Mouse (Mus musculus): Measurements from ENCODE around the gene Leo1.
A peak's percentile ranks its signal among the peaks of the same experiment; 100 is the strongest.

Leo1 gene

DNA sequence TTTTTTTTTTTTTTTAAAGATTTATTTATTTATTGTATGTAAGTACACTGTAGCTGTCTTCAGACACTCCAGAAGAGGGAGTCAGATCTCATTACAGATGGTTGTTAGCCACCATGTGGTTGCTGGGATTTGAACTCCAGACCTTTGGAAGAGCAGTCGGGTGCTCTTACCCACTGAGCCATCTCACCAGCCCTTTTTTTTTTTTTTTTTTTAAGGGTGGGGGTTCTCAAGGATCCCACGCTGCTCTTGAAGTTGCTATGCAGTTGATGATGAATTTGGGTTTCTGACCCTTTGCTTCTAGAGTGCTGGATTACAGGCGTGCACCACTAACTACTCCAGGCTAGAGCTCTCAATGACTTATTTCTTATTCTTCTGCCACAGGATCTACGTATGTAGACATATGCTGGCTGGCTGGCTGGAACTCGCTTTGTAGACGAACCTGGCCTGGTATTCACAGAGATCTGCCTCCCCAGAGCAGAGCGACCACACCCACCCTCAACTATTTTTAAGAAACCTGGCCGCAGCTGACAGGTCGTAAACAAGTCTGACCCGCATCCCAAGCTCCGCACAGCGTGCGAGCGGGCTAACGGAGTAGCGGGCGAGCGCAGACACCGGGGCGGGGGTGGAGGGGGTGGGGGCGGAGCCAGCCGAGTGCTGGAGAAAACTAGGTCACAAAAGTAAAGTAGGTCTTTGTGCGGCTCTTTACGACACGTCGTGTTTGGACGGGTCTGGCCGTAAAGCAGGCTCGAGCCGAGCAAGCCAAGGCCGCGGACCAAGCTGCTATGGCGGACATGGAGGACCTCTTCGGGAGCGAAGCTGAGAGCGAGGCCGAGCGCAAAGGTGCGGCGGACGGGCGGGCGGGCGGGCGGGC lies at the start of gene Leo1:
TSS of gene Leo1 (plus strand) at position 729 of the 871 bp plus-strand sequence.
- peak; percentile 94 for DNase-seq (ENCODE audit: low spot score)

DNA sequence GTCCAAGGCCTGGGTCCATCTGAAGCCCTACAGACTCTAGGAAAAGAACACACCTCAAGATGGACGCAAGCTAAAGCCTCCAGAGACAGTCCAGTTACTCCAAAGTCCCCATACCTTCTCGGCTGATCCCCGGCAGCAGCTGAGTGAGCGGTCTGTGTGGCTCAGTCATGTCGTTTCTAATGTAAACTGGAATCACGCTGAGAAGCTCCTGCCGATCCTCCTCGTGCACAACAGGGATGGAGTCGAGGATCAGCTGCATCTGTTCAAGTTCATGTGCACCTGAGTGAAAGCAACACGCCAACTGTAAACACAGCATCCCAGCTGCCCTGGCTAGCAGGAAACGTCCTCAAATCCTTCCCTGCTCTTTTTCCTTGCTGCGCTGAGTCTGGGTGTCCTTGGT lies 48.1 kb upstream of the Leo1 start:
- no peak for DNase-seq (ENCODE audit: low spot score)

DNA sequence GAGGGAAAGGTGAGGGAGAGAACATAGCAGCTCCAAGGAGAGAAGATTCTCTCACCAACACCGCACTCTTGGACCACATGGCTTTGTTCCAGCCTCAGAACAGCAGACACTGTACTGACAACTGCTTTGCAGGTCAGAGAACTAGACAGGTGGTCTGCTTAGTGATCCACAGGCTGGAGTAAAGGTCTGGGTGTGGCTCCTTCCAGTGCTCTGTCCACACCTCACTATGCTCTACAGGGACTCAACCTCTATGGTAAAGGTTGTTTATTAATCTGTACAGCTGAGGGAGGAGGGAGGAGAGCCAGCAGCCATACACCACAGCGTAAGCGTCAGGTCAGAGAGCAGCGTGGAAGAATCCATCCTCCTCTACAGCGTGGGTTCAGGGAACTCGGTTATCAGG lies 45.4 kb upstream of the Leo1 start:
- DNase-seq (ENCODE audit: low spot score) = no peak

DNA sequence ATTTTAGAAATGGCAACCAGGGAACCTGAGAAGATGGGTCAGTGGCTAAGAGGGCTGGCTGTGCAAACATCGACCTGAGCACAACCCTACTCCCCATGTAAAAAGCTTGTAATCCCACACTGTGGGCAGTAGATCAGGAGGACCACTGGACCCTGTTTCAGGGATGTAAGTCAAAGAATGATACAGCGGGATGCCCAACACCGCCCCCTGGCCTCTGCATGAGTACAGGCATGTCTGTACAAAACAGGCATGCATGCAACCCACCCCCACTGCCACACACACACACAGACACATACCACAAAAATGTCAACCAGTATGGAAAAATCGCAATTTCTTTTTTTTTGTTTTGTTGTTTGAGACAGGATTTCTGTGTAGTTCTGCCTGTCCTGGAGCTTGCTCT lies 42.3 kb upstream of the Leo1 start:
- DNase-seq (ENCODE audit: low spot score) = no peak

DNA sequence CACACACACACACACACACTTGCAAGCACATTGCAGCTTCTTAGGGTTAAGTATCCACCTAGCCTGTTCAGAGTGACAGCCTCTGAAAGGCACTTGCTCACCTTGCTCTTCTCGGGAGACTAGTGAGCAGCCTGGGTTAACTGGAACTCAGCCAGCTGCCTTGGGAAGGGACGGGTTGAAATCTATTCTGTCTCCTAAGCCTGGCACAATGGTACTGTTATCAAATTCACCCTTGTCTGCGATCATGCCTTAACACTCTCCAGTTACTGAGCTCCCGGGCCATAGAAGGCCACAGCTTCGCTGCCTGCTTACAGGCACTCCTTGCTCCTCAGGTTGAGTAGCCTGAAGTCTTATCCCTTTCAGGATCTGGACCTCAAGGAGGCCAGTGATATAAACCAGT lies 40.7 kb upstream of the Leo1 start:
- DNase-seq (ENCODE audit: low spot score) = no peak

DNA sequence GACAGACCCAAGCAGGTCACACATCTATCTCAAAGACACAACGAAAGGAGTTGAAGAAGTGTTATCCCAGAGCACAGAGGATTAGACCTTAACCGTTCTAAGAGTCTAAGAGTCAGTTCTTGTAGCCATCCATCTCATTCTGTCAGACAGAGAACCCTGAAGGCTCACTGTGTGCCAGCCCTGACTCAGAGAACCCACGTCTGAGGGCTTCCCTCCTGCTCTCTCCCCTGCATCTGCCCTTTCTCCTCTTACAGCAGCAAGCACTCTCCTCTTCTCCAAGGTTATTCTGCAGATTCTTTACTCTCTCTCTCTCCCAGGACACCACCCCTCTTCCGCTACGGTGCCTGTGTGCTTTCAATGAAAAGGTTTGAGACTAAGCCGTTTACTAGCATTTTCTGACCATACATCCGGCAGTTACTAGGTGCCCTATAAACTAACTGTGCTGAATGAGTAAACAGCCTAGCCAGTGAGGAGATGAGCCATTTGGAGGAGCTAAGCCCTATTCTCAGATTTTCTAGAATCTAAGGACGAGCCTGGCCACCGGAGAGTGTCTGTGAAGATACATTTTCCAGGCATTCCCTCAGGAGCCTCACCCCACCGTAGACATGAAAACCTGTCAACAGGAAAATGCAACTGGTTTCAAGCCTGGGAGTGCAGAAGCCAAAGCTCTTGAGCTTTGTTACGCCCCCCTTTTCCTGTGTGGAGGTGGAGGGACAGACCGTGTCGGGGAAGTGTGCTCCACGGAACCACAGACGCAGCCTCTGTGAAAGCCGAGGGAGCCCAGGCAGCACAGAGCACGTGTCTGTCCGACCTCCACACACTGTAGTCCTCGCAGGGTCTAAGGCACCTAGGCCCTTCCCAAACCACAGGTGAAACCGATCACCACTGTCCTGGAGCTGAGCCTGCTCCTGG lies 39.5 kb upstream of the Leo1 start:
- DNase-seq (ENCODE audit: low spot score) = no peak

DNA sequence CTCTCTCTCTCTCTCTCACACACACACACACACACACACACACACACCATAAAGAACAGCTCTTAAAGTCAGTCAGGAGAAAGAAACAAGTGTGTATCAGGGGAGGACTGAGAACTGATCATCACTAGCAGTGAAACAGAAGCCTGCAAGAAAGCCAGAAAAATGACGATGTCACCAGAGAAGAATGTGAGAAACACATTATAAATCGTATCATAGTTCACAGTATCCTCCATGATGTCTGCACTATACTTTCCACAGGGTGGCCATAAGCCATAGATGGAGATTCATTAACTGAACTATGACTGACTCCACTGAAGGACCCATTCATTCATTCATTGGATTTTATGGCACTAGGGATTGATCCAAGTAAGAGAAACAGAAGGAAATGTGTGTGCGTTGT lies 37.8 kb upstream of the Leo1 start:
- no peak for DNase-seq (ENCODE audit: low spot score)

DNA sequence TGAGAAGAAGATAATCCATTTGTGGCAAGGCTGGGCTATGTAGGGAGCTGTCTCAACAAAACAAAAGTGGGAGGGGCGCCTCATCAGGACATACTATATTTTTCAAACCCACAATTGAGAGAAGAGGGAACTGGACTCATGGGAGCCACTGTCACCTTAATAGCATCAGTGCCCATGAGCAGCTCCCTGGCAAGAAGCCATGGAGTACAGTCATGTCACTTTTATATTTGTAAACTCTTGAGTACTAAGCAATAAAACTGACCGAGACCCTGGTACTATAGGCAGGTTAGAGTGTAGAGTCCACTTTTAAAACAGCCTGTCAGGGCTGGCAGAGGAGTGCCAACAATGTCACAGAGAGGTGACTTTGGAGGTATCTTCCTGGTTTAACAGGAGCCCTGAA lies 35.2 kb upstream of the Leo1 start:
- DNase-seq (ENCODE audit: low spot score) = no peak

DNA sequence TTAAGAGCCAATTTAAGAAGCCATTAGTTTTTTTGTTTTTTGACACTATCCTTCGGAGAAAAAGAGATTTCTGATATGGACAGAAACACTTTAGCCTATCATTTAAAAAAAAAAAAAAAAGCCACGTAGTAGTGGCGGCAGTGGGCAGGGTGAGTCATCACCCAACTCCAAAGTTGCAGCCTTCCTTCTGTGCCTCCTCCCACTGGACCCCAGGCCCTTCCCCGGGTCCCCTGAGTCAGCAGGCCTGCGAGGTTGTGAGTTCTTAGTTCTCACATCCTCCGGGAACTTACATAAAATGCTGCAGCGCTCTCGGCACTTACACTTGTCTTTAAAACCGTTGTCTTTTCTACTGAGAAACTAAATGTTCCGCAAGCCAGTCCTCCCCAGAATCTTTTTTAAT lies 33.5 kb upstream of the Leo1 start:
- peak; percentile 44 for DNase-seq (ENCODE audit: low spot score)

DNA sequence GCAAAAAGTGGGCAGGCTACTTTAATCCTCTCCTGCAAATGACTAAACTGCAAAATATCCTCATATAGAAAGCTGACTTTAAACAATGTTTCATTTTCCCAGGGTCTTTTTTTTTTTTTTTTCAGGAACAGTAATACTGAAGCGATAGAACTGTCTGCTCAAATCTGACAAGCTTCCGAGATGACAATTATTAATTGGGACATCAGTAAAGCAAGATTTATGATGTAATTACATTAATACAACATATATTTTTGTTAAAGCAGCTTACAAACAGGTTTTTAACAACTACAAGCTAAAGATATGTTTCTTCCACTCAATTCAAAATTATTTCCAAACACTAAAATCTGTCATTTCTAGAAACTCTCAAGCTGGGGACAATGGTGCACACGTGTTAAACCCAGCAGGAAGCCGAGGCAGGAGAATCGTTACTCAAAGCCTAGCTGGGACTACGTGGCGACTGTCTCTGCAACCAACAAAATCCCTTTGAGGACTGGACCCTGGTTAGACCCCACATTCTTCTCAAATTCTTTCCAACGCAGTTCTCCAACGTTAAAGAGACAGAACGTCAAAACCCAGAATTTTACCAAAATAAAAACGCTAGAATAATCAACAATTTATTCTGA lies 33.0 kb upstream of the Leo1 start:
- DNase-seq (ENCODE audit: low spot score) = no peak

DNA sequence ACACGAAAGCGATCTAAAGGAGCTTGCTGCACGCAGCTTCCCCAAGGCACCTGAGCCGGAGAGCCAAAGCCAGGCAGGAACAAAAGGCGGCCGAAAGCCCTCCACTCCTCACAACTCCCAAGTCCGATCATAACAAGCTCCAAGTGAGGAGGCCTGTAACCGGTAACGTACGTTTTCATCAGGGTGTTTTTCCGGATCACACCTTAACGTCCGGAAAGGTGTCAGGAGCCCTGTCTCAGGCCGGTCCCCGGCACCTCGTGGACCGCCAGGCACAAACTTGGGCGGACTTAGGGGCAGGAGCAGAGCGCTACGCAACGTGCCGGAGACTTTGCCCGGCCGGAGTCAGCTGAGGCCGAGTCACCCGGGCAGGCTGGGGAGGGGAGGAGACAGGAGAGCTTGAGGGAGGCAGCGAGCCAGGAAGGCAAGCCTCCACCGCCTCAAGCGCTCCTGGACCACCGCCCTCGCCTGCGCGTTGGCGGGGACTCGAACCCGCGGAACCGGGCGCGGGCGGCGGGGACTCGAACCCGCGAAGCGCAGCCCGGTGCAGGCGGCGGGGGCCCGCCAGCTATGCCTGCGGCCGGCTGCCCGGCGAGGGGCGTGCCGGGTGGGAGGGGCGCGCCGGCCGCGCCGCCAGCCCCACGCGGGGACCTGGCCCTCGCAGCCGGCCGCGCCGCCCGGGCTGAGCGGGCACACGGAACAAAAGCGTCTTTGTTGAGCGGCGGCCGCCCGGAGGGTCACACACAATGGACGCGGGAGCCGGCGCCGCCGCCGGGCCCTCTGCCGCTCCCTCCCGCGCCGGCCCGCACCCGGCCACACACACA lies 32.1 kb upstream of the Leo1 start:
- peak; percentile 78 for DNase-seq (ENCODE audit: low spot score)

DNA sequence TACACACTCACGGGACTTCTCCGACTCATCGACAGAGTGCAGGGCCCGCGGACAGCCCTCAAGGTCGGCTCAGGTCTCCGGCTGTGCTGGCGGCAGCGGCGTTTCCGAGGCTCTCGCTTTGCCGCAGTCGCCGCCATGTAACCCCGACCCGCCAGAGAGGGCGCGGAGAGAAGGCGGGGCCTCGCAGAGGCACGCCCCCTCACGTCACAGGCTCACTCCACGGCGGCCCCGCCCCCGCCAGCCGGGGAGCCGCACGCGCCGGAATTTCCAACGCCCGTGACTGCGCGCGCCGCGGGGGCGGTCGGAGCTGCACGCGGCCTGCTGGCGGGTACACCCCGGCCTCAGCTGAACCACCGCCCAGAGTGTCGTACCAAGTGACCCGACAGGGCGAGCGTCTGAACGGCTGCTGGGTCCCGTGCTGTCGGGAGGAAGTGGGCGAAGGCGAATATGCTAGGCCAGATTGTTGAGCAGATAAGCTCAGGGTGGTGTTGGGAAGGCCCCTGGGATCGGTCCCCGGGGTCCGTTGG lies 31.4 kb upstream of the Leo1 start, which contains the start of gene Mapk6:
TSS of gene Mapk6 (minus strand) at position 154 of the 527 bp plus-strand sequence.
- peak; percentile 97 for DNase-seq (ENCODE audit: low spot score)

DNA sequence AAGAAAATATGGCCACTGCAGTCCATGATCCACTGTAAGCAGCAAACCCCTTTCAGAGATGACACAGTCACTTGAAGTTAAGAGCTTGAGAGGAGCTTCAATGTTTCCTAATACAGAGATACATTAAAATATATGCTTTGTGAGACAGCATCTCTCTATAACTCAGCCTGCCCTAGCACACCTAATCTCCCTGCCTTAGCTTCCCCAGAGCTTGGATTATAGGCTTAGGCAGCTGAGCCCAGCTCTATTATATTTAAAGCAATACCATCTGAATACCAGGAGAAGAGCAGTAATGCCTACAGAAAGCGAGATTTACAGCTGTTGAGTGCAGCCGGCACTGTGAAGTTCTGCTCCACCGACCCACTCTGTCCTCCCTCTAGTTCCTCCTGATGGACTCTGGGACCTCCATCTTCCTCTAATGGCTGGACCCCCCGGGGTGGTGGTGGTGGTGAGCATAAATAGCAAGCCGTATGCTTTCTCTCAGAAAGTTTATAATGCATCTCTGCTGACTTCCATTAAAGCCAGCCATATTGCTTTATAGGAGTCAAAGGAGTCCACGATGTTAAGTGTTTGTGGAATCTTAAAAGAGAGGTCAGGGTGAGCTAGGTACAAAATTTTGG lies 30.3 kb upstream of the Leo1 start:
- no peak for DNase-seq (ENCODE audit: low spot score)

DNA sequence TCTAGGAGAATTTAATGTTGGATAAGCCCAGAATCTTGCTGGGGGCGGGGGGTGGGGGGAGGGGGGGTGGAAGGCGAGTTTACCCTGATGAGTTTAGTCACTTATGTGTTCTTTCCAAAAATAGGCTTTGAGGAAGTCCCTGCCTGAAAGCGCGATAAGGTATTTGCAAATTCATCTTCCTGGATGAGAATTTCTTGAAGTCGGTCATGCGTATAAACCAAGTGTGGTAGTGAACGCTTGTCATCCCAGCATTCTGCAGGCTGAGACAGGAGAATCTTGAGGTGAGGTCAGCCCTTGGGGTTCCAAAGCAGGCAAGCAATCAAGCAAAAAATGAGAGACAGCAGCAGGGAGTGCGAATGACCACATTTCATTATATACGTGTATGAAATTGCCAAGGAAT lies 29.7 kb upstream of the Leo1 start:
- DNase-seq (ENCODE audit: low spot score) = no peak

DNA sequence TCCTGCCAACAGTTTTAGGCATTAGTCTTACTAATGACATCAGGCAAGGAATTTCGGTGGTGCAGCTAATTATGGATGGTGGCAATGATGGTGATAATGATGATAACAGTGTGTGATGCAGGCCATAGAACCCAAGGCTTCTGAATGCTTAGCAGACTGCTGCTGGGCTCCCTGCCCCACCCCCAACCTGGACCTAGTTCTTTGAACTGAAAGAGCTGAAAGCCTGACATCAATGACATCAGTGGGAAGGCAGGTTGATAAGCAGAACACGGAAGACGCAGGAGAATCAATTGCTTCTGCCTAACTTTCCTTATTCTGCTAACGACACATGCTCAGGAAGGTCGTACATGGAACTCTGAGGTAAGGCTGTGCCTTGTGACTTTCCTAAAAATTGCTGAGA lies 28.1 kb upstream of the Leo1 start:
- DNase-seq (ENCODE audit: low spot score) = no peak

DNA sequence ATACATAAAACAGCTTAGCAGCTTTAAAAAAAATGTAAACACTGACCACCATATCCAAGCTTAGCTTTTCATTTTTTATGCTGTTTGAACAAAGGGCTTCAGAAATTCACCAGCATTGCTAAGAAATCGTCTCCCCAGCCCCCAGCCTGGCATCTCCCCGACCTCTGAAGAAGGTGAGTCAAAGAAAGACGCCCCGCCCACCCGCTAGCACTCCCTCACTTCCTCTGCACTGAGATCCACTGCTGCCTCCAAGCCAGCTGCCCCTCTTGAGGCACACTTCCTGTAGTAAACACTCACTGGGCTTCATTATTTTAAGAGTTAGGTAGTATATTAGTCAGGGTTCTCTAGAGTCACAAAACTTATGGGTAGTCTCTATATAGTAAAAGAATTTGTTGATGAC lies 27.1 kb upstream of the Leo1 start:
- DNase-seq (ENCODE audit: low spot score) = no peak

DNA sequence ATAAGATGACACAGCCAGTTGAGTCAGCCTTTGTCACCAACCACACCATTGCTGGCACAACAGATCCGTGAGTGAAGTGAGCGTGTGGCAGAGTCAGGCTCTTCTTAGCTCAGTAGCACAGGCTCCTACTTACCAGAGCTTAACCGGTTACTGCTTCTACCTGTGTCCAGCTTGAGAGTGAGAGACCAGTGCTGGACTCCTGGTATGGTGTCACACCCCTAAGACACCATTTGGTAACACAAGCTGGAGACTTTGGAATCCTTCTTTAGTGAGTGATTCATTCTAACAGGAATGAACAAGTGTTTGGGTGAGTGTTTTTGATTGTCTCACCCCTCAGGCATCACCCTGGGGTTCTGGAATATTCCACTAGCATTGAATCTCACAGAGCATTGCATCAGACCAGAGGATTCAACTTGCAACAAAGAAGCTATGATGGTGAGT lies 19.1 kb upstream of the Leo1 start:
- DNase-seq (ENCODE audit: low spot score) = no peak

DNA sequence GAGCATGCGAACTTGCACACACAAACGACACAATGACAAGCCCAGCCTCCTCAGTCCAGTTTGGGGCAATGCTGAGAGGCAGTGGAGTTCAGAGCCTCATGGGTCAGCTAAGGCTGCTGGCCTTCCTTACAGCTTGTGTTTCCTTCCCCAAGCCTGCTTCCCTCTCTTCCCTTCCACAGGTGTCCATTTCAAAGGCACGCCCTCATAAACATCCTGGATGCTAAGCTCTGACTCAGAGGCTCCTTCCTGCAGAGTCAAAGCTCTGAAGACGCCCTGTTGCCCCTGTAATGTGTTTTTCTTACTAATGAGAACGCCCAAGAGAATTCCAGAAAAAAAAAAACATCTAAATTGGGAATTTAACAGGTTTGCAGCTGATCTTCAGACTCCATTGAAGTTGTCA lies 17.6 kb upstream of the Leo1 start:
- no peak for DNase-seq (ENCODE audit: low spot score)

DNA sequence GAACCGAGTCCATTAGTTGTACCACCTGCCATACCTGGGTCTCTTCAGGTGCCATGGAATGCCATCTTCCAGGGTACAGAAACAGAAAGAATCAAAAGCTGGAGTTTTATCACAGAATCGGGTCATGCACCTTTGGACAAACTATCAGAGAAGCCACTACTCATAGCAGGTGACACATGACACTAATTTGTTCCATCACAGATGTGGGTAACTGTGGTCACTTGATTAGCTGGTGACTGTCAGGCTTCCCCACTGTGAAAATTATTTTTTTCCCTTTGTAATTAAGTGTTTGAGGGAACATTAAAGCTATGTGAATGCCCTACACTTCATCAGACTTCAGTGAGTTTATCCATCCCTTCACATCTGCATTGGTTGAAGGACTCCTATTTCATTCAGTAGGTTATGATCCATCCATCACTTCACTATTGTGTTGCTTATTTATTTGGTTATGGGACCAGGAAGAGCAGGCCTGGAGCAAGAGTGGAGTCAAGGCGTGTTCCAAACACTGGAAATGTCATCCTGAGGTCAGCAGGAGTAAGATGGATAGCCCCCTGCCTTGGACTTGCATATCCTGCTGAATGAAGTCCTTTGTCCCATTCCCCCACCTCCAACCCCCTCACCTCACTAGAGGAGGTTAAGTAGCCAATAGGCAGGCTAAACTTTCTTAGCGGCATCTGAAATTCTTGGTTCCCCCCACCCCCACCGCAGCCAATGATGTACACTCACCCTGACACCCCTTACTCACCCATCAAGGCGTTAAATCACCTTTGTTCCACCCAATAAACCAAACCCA lies 16.8 kb upstream of the Leo1 start:
- DNase-seq (ENCODE audit: low spot score) = no peak

DNA sequence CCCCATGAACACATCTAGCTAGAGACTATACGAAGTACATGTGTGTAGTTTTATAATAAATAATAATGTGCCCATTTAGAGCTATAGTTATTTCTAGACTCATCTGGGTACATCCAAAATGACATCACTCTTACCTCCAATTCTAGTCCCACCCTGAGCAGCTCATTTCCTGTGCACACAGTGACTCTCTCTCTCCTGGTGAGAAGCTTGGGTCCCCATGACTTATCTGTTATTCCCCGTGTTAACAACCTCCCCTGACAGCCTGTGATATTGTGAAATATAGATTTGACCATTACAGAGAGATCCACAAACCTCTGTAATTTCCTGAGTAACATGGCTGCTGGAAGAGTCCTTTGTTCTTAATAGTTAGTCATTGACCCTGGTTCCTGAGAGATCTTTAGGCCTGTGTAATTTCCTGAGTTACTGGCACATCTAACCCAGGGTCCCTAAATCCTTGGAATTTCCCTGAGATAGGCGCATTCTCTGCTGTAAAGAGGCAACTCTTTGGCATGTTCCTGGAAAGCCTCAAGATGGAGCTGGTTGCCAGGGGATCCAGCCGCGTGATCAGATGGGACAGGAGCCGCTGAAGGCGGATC lies 15.4 kb upstream of the Leo1 start:
- no peak for DNase-seq (ENCODE audit: low spot score)

Measured in lung, postnatal 25 days (tissue).